Mouse (Mus musculus) megakaryocyte, embryonic 14.5 days (primary cell): ENCODE data around the gene Agrn.

Source experiments
- FLI1 ChIP-seq: IDR thresholded peaks from 2 replicates; pipeline ENCODE4 v1.6.1; 2012; ENCODE audit warnings: low read length, inconsistent platforms, mixed read lengths
- GATA1 ChIP-seq: IDR thresholded peaks from 3 replicates; pipeline ENCODE4 v1.6.1; 2012; ENCODE audit warnings: mixed read lengths, low read length, inconsistent platforms, borderline replicate concordance

DNA sequence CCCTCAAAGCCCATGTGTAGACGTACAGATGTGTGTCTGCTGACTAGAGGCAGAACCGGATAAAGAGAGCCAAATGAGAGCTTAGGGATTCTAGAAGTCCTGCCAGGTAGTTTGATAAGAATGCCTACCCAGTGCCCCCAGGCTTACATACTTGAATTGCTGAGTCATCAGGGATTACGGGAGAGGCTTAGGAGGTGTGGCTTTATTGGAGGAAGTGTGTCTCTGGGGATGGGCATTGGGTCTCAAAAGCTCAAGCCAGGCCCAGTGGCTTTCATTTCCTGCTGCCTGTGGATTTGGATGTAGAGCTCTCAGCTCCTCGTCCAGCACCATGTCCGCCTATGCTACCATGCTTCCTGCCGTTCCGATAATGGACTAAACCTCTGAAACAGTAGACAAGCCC lies 70.4 kb downstream of the Agrn start:
- TF ChIP-seq GATA1 (no peak), FLI1 (no peak)
